Mouse (Mus musculus) heart, postnatal 0 days (tissue): Measurements from ENCODE around the gene Pou2f3.

Source experiments
- CTCF ChIP-seq: IDR thresholded peaks from 2 replicates; pipeline ENCODE4 v1.5.1; 2016; ENCODE audit warnings: antibody characterized with exemption, control low read depth, low read depth
- EP300 ChIP-seq: IDR thresholded peaks from 2 replicates; pipeline ENCODE4 v1.6.1; 2016; ENCODE audit warnings: antibody characterized with exemption, low read depth

DNA sequence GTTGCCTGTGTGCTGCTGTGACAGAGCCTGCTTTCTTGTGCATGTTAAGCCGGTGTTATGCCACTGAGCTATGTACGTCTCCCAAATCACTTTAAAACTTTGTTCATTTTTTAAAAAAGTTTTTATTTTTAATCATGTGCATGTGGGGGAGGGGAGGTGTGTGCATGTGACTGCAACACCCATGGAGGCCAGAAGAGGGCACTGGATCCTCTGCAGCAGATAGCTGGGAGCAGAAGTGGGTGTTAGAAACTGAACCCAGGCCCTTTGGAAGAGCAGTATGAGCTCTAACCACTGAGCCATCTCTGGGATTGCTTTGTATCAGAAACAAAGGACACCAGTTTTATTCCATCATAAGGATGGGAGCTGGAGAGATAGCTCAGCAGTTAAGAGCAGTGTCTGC is 79.5 kb downstream of the Pou2f3 start:
- TF ChIP-seq CTCF, result 0 out of 2 replicates have a peak, but pooled peaks have one; percentile 5
- TF ChIP-seq EP300, result no peak
